Mouse (Mus musculus) stomach, embryonic 14.5 days (tissue): ENCODE results near the gene Etv6. TPM values are rescaled to one million over a fixed set of nuclear protein-coding genes. Genes with fewer than 3 reads are reported as not detected.

Experiments
- ATAC-seq: fragments of 200-750 bp; cut with Nextera tagmentation; 2 replicates; pipeline ENCODE4 v1.8.0; 2017; ENCODE audit warnings: low read depth, moderate TSS enrichment; ENCODE audit not compliant: insufficient number of reproducible peaks, insufficient read depth, low FRiP score
- H3K27ac ChIP-seq: fragments of 300-500 bp; sonication (generic); 2 replicates; pipeline ENCODE4 v1.5.1; 2014; ENCODE audit warnings: mild to moderate bottlenecking, low read length, moderate library complexity, mixed read lengths
- H3K27me3 ChIP-seq: fragments of 300-500 bp; sonication (generic); 2 replicates; pipeline ENCODE4 v1.6.1; 2014; ENCODE audit warnings: low read length, control low read depth, mixed read lengths; ENCODE audit not compliant: control insufficient read depth, insufficient read depth
- H3K36me3 ChIP-seq: fragments of 300-500 bp; sonication (generic); 2 replicates; pipeline ENCODE4 v1.6.1; 2014; ENCODE audit warnings: mild to moderate bottlenecking, control low read depth, low read length, moderate library complexity, mixed read lengths; ENCODE audit not compliant: control insufficient read depth, insufficient read depth
- H3K4me1 ChIP-seq: fragments of 300-500 bp; sonication (generic); 2 replicates; pipeline ENCODE4 v1.6.1; 2014; ENCODE audit warnings: low read length, control low read depth, mixed read lengths; ENCODE audit not compliant: control insufficient read depth, insufficient read depth
- H3K4me2 ChIP-seq: fragments of 300-500 bp; sonication (generic); replicated peaks from 2 replicates; pipeline ENCODE4 v1.6.1; 2014; ENCODE audit warnings: low read depth, low read length, control low read depth
- H3K4me3 ChIP-seq: fragments of 300-500 bp; sonication (generic); 2 replicates; pipeline ENCODE4 v1.5.1; 2014; ENCODE audit warnings: low read depth, low read length, control low read depth
- H3K9ac ChIP-seq: fragments of 300-500 bp; sonication (generic); replicated peaks from 2 replicates; pipeline ENCODE4 v1.6.1; 2014; ENCODE audit warnings: low read depth, mild to moderate bottlenecking, control low read depth, low read length, moderate library complexity, mixed read lengths
- H3K9me3 ChIP-seq: fragments of 300-500 bp; sonication (generic); 2 replicates; pipeline ENCODE4 v1.6.1; 2016; ENCODE audit warnings: low read depth, low read length, control low read depth; ENCODE audit not compliant: control insufficient read depth
- WGBS: fragments of 180-500 bp; shearing (Covaris S2); extraction: QIAGEN DNeasy Blood & Tissue Kit; methylation state at CpG from one replicate; pipeline ENCODE4 v1.1.7; 2014; 5-methylcytosine and 5-hydroxymethylcytosine counted together
- polyA plus RNA-seq: library from polyadenylated mRNA; unstranded; fragments of >200 nt; fragmentation: Nextera tagmentation; extraction: Ambion mirVana; gene quantifications from 2 replicates; pipeline ENCODE4 v1.2.1, GENCODE M21; 2014

The Etv6 gene
- polyA plus RNA-seq, 1 experiment from 2014 or later, result 16.0 TPM

GRCm38 (mm10) chr6:134262911-134263607, 227.6 kb downstream of the Etv6 start:
- H3K4me2 ChIP-seq, result no peak overlapping the region
- H3K27ac ChIP-seq, result peak overlapping the region; percentile 62; the same call in 1 of the 2 replicates
- no peak overlapping the region for H3K4me3 ChIP-seq
- ATAC-seq, result peak; percentile 51; the same call in 1 of the 2 replicates
- no peaks in the 10 kb centered on the region for H3K9me3 ChIP-seq
- WGBS, result 64% methylated on average over 6 of the region's 6 CpGs
- H3K9ac ChIP-seq, result no peak overlapping the region
- no peaks in the 10 kb centered on the region for H3K27me3 ChIP-seq
- H3K4me1 ChIP-seq, result no peaks in the 10 kb centered on the region
- H3K36me3 ChIP-seq, result peaks cover 35% of the 10 kb centered on the region

- no peaks in the 10 kb centered on the region for H3K27me3 ChIP-seq
- H3K4me3 ChIP-seq, result no peak overlapping the region
- no peak overlapping the region for H3K4me2 ChIP-seq
- no peak overlapping the region for H3K9ac ChIP-seq
- no peaks in the 10 kb centered on the region for H3K4me1 ChIP-seq
- peaks cover 10% of the 10 kb centered on the region for H3K36me3 ChIP-seq
- no peak for ATAC-seq
- no peak overlapping the region for H3K27ac ChIP-seq
- no peaks in the 10 kb centered on the region for H3K9me3 ChIP-seq
- 84% methylated on average over 2 of the region's 2 CpGs for WGBS
Observed at GRCm38 (mm10) chr6:134273884-134274283, 238.4 kb downstream of the Etv6 start.

GRCm38 (mm10) chr6:134276954-134277353, 241.5 kb downstream of the Etv6 start:
- Histone ChIP-seq H3K27me3 (no peaks in the 10 kb centered on the region), H3K36me3 (no peaks in the 10 kb centered on the region), H3K4me3 (no peak overlapping the region), H3K4me2 (no peak overlapping the region), H3K27ac (no peak overlapping the region), H3K9me3 (no peaks in the 10 kb centered on the region), H3K9ac (no peak overlapping the region), H3K4me1 (no peaks in the 10 kb centered on the region)
- ATAC-seq, result no peak
- WGBS, result 82% methylated on average over 2 of the region's 2 CpGs

GRCm38 (mm10) chr6:134282095-134282494, 246.6 kb downstream of the Etv6 start:
- Histone ChIP-seq H3K4me1 (no peaks in the 10 kb centered on the region), H3K4me2 (no peak overlapping the region), H3K36me3 (no peaks in the 10 kb centered on the region), H3K9me3 (no peaks in the 10 kb centered on the region), H3K27ac (no peak overlapping the region), H3K27me3 (no peaks in the 10 kb centered on the region), H3K9ac (no peak overlapping the region), H3K4me3 (no peak overlapping the region)
- WGBS, result 85% methylated on average over 3 of the region's 3 CpGs
- no peak for ATAC-seq

GRCm38 (mm10) chr6:134291823-134292222, 256.3 kb downstream of the Etv6 start:
- 91% methylated on average over 3 of the region's 3 CpGs for WGBS
- Histone ChIP-seq H3K4me2 (no peak overlapping the region), H3K4me3 (no peak overlapping the region), H3K9ac (no peak overlapping the region), H3K36me3 (no peaks in the 10 kb centered on the region), H3K4me1 (no peaks in the 10 kb centered on the region), H3K27me3 (no peaks in the 10 kb centered on the region), H3K9me3 (no peaks in the 10 kb centered on the region), H3K27ac (no peak overlapping the region)
- ATAC-seq, result no peak

GRCm38 (mm10) chr6:134292404-134292803, 256.9 kb downstream of the Etv6 start:
- no peak overlapping the region for H3K4me3 ChIP-seq
- ATAC-seq, result peak; percentile 70; the same call in 1 of the 2 replicates
- no peaks in the 10 kb centered on the region for H3K27me3 ChIP-seq
- WGBS, result 78% methylated on average over 5 of the region's 5 CpGs
- H3K9ac ChIP-seq, result no peak overlapping the region
- H3K36me3 ChIP-seq, result no peaks in the 10 kb centered on the region
- no peak overlapping the region for H3K4me2 ChIP-seq
- H3K4me1 ChIP-seq, result no peaks in the 10 kb centered on the region
- no peak overlapping the region for H3K27ac ChIP-seq
- no peaks in the 10 kb centered on the region for H3K9me3 ChIP-seq

GRCm38 (mm10) chr6:134293615-134294508, 258.4 kb downstream of the Etv6 start:
- H3K36me3 ChIP-seq, result no peaks in the 10 kb centered on the region
- no peak overlapping the region for H3K9ac ChIP-seq
- no peak overlapping the region for H3K4me2 ChIP-seq
- no peak overlapping the region for H3K4me3 ChIP-seq
- H3K4me1 ChIP-seq, result no peaks in the 10 kb centered on the region
- ATAC-seq, result peak; percentile 80
- WGBS, result 45% methylated on average over 9 of the region's 9 CpGs
- H3K9me3 ChIP-seq, result no peaks in the 10 kb centered on the region
- H3K27ac ChIP-seq, result no peak overlapping the region
- H3K27me3 ChIP-seq, result no peaks in the 10 kb centered on the region

- 81% methylated on average over 13 of the region's 13 CpGs for WGBS
- Histone ChIP-seq H3K4me1 (no peaks in the 10 kb centered on the region), H3K36me3 (no peaks in the 10 kb centered on the region), H3K27me3 (no peaks in the 10 kb centered on the region), H3K27ac (no peak overlapping the region), H3K4me2 (no peak overlapping the region), H3K9ac (no peak overlapping the region), H3K9me3 (no peaks in the 10 kb centered on the region), H3K4me3 (no peak overlapping the region)
- no peak for ATAC-seq
Observed at GRCm38 (mm10) chr6:134297884-134298619, 262.6 kb downstream of the Etv6 start.
